Mouse (Mus musculus) hindbrain, embryonic 13.5 days (tissue): ENCODE results near the gene Irgm1. TPM values are rescaled to one million over a fixed set of nuclear protein-coding genes. Genes with fewer than 3 reads are reported as not detected.
"Not testable (repeated sequence)": the region's sequence is repeated elsewhere in the genome, so short reads cannot be mapped to it uniquely, and the experiment has no call there.

Source experiments
- ATAC-seq: fragments of 200-750 bp; cut with Nextera tagmentation; 2 replicates; pipeline ENCODE4 v1.8.0; 2017; ENCODE audit warnings: moderate TSS enrichment; ENCODE audit not compliant: low FRiP score
- H3K27ac ChIP-seq: fragments of 300-500 bp; sonication (generic); 2 replicates; pipeline ENCODE4 v1.5.1; 2015; ENCODE audit warnings: inconsistent platforms, mild to moderate bottlenecking, moderate library complexity
- H3K27me3 ChIP-seq: fragments of 300-500 bp; sonication (generic); 2 replicates; pipeline ENCODE4 v1.6.1; 2015; ENCODE audit warnings: mild to moderate bottlenecking, inconsistent platforms
- H3K36me3 ChIP-seq: fragments of 300-500 bp; sonication (generic); 2 replicates; pipeline ENCODE4 v1.6.1; 2015; ENCODE audit warnings: mild to moderate bottlenecking, inconsistent platforms
- H3K4me1 ChIP-seq: fragments of 300-500 bp; sonication (generic); replicated peaks from 2 replicates; pipeline ENCODE4 v1.6.1; 2015; ENCODE audit warnings: inconsistent platforms
- H3K4me2 ChIP-seq: fragments of 300-500 bp; sonication (generic); 2 replicates; pipeline ENCODE4 v1.6.1; 2015; ENCODE audit warnings: inconsistent platforms, mild to moderate bottlenecking, moderate library complexity
- H3K4me3 ChIP-seq: fragments of 300-500 bp; sonication (generic); 2 replicates; pipeline ENCODE4 v1.5.1; 2015; ENCODE audit warnings: mild to moderate bottlenecking, inconsistent platforms
- H3K9ac ChIP-seq: fragments of 300-500 bp; sonication (generic); 2 replicates; pipeline ENCODE4 v1.6.1; 2015; ENCODE audit warnings: mild to moderate bottlenecking, inconsistent platforms
- H3K9me3 ChIP-seq: fragments of 300-500 bp; sonication (generic); 2 replicates; pipeline ENCODE4 v1.6.1; 2016; ENCODE audit warnings: inconsistent platforms
- WGBS: fragments of 180-500 bp; shearing (Covaris S2); methylation state at CpG from one replicate; pipeline ENCODE4 v1.1.7; 2015; 5-methylcytosine and 5-hydroxymethylcytosine counted together
- polyA plus RNA-seq: library from polyadenylated mRNA; unstranded; fragments of >200 nt; fragmentation: Nextera tagmentation; extraction: Ambion mirVana; gene quantifications from 2 replicates; pipeline ENCODE4 v1.2.1, GENCODE M21; 2015

Gene Irgm1
- polyA plus RNA-seq, 1 experiment from 2014 or later: 2.7 TPM

GRCm38 (mm10) chr11:48851270-48851995 is 20.1 kb downstream of the Irgm1 start:
- H3K36me3 ChIP-seq: no peaks in the 10 kb centered on the region
- H3K4me2 ChIP-seq: no peak overlapping the region
- H3K4me3 ChIP-seq: no peak overlapping the region
- no peak overlapping the region for H3K9ac ChIP-seq
- no peak for ATAC-seq
- H3K9me3 ChIP-seq: no peaks in the 10 kb centered on the region
- H3K27ac ChIP-seq: no peak overlapping the region
- peaks cover 23% of the 10 kb centered on the region for H3K4me1 ChIP-seq
- 85% methylated on average over 4 of the region's 4 CpGs for WGBS
- H3K27me3 ChIP-seq: peaks cover 21% of the 10 kb centered on the region

DNA sequence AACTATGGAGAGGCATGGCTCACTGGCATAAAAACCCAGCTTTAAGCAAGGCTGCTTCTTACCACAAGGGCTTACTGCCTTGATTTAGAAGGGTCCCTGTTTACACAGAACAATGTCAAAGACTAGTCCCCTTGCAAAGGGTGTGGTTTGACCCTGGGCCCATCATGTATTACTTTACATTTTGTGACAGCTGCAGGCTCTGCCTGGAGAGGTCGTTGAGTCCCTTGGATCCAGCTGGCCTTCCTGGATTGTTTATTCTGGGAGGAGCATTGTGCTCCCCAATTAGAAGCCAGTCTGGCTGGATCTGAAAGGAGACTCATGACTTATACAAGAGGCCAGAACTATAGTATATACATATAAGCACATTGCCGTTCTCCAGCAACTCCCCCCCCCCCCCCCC is 21.2 kb downstream of the Irgm1 start:
- no peak for ATAC-seq
- whole genome bisulfite sequencing: 66% methylated on average over 2 of the region's 2 CpGs
- Histone ChIP-seq H3K36me3 (no peaks in the 10 kb centered on the region), H3K27ac (no peak overlapping the region), H3K9ac (no peak overlapping the region), H3K4me3 (no peak overlapping the region), H3K4me1 (peaks cover 20% of the 10 kb centered on the region), H3K9me3 (no peaks in the 10 kb centered on the region), H3K27me3 (peaks cover 25% of the 10 kb centered on the region), H3K4me2 (no peak overlapping the region)

DNA sequence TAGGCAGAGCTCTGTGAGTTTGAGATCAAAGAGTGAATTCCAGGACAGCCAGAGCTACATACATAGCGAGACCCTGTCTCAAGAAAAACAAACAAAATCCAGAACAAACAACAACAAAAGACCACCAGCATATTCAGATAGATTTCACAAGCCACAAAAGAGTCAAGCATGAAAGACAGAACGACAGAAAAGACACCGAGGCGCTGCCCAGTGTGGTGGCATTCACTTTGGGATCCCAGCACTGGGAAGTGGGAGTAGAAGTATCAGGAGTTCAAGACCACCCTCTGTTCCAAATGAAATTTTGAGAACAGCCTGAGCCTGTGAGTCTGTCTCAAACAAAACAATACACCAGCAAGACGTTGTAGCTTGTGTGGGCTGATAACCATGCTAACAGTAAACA is 24.6 kb downstream of the Irgm1 start:
- 65% methylated on average over 5 of the region's 5 CpGs for WGBS
- ATAC-seq: no peak

GRCm38 (mm10) chr11:48846362-48846761 is 25.1 kb downstream of the Irgm1 start:
- 69% methylated on average over 2 of the region's 2 CpGs for WGBS
- H3K27me3 ChIP-seq: peaks cover 26% of the 10 kb centered on the region
- H3K27ac ChIP-seq, ATAC-seq, H3K4me1 ChIP-seq, H3K4me2 ChIP-seq, H3K9me3 ChIP-seq, H3K9ac ChIP-seq, H3K36me3 ChIP-seq, H3K4me3 ChIP-seq: not testable (repeated sequence)

More for the DNA sequence above, 24.6 kb downstream of the Irgm1 start:
- H3K27me3 ChIP-seq: peaks cover 26% of the 10 kb centered on the region
- no peaks in the 10 kb centered on the region for H3K36me3 ChIP-seq
- H3K9me3 ChIP-seq: no peaks in the 10 kb centered on the region
- no peak overlapping the region for H3K27ac ChIP-seq
- no peak overlapping the region for H3K4me3 ChIP-seq
- H3K9ac ChIP-seq: no peak overlapping the region
- H3K4me1 ChIP-seq: no peaks in the 10 kb centered on the region
- no peak overlapping the region for H3K4me2 ChIP-seq

- H3K27ac ChIP-seq: no peak overlapping the region
- no peaks in the 10 kb centered on the region for H3K36me3 ChIP-seq
- H3K4me1 ChIP-seq: no peaks in the 10 kb centered on the region
- H3K27me3 ChIP-seq: peaks cover 28% of the 10 kb centered on the region
- no peak overlapping the region for H3K4me3 ChIP-seq
- WGBS: 45% methylated on average over 13 of the region's 13 CpGs
- ATAC-seq: no peak
- H3K4me2 ChIP-seq: no peak overlapping the region
- H3K9me3 ChIP-seq: no peaks in the 10 kb centered on the region
- H3K9ac ChIP-seq: no peak overlapping the region
These were observed 26.2 kb downstream of the Irgm1 start for GRCm38 (mm10) chr11:48845244-48845815.

GRCm38 (mm10) chr11:48844309-48844708 is 27.2 kb downstream of the Irgm1 start:
- Histone ChIP-seq H3K9me3 (no peaks in the 10 kb centered on the region), H3K4me1 (no peaks in the 10 kb centered on the region), H3K36me3 (no peaks in the 10 kb centered on the region), H3K9ac (no peak overlapping the region), H3K4me3 (no peak overlapping the region), H3K4me2 (no peak overlapping the region), H3K27ac (no peak overlapping the region), H3K27me3 (peaks cover 28% of the 10 kb centered on the region)
- ATAC-seq: no peak
- WGBS: 71% methylated on average over 6 of the region's 6 CpGs

DNA sequence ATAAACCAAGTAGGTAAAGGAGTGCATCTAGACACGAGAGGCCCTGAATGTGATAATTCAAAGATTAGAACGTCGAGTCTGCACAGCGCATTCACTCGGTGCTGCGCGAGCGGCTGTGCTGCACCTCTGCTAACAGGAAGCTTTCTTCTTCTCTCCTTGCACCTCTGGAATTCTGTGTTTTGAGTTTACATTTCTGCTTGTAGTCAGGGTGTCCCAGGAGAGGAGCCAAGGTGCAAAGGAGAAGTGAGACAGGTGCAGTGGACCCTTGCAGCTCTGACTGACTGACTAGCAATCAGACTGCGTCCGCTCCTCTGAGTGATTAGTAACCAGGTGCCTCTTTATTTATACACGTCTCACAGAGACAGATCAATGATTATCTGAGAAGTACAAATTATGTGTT is 28.3 kb downstream of the Irgm1 start:
- H3K4me2 ChIP-seq: no peak overlapping the region
- no peak overlapping the region for H3K9ac ChIP-seq
- ATAC-seq: no peak
- no peaks in the 10 kb centered on the region for H3K9me3 ChIP-seq
- peaks cover 6% of the 10 kb centered on the region; the same call in 1 of the 2 replicates for H3K4me1 ChIP-seq
- H3K27me3 ChIP-seq: peaks cover 23% of the 10 kb centered on the region
- no peaks in the 10 kb centered on the region for H3K36me3 ChIP-seq
- no peak overlapping the region for H3K27ac ChIP-seq
- WGBS: 85% methylated on average over 11 of the region's 11 CpGs
- H3K4me3 ChIP-seq: no peak overlapping the region

- peaks cover 23% of the 10 kb centered on the region for H3K27me3 ChIP-seq
- ATAC-seq: no peak
- no peak overlapping the region for H3K27ac ChIP-seq
- H3K9ac ChIP-seq: no peak overlapping the region
- H3K36me3 ChIP-seq: no peaks in the 10 kb centered on the region
- no peaks in the 10 kb centered on the region for H3K9me3 ChIP-seq
- no peak overlapping the region for H3K4me3 ChIP-seq
- WGBS: 86% methylated on average over 4 of the region's 4 CpGs
- H3K4me2 ChIP-seq: no peak overlapping the region
- peaks cover 8% of the 10 kb centered on the region; the same call in 1 of the 2 replicates for H3K4me1 ChIP-seq
These were observed 29.1 kb downstream of the Irgm1 start for GRCm38 (mm10) chr11:48842378-48842792.

- Histone ChIP-seq H3K27ac (no peak overlapping the region), H3K4me3 (no peak overlapping the region), H3K36me3 (no peaks in the 10 kb centered on the region), H3K4me2 (no peak overlapping the region), H3K27me3 (peaks cover 29% of the 10 kb centered on the region), H3K4me1 (peaks cover 12% of the 10 kb centered on the region; the same call in 1 of the 2 replicates), H3K9ac (no peak overlapping the region), H3K9me3 (no peaks in the 10 kb centered on the region)
- ATAC-seq: no peak
- WGBS: 92% methylated on average over 5 of the region's 5 CpGs
These were observed 30.3 kb downstream of the Irgm1 start for GRCm38 (mm10) chr11:48841213-48841612.

DNA sequence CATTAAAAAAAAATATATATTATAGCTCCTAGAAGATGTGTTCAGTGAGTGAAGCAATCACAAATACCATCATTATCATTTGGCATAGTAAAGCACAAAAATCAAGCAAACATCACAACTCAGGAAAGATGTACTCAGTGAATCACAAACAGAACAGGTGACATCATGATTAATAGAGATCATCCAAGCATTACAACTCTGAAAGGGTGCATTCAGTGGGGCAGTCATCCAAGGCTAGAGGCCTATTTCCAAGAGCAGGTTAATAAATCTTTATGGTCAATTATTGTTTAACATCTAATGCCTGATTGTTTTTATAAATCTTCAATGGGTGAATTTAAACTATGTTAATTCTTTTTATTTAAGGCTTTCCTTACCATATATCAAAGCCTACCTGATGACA is 30.7 kb downstream of the Irgm1 start:
- Histone ChIP-seq H3K4me1 (peaks cover 12% of the 10 kb centered on the region; the same call in 1 of the 2 replicates), H3K27me3 (peaks cover 32% of the 10 kb centered on the region), H3K9me3 (no peaks in the 10 kb centered on the region), H3K4me3 (no peak overlapping the region), H3K9ac (no peak overlapping the region), H3K4me2 (no peak overlapping the region), H3K27ac (no peak overlapping the region), H3K36me3 (no peaks in the 10 kb centered on the region)
- ATAC-seq: no peak

- Histone ChIP-seq H3K27me3 (peaks cover 33% of the 10 kb centered on the region), H3K27ac (no peak overlapping the region), H3K9me3 (no peaks in the 10 kb centered on the region), H3K4me3 (peak overlapping the region; percentile 86), H3K36me3 (no peaks in the 10 kb centered on the region), H3K4me2 (peak overlapping the region; percentile 85), H3K9ac (peak overlapping the region; percentile 85; the same call in 1 of the 2 replicates), H3K4me1 (peaks cover 12% of the 10 kb centered on the region; the same call in 1 of the 2 replicates)
- no peak for ATAC-seq
- 74% methylated on average over 10 of the region's 10 CpGs for WGBS
These were observed 32.4 kb downstream of the Irgm1 start for GRCm38 (mm10) chr11:48838879-48839680.

DNA sequence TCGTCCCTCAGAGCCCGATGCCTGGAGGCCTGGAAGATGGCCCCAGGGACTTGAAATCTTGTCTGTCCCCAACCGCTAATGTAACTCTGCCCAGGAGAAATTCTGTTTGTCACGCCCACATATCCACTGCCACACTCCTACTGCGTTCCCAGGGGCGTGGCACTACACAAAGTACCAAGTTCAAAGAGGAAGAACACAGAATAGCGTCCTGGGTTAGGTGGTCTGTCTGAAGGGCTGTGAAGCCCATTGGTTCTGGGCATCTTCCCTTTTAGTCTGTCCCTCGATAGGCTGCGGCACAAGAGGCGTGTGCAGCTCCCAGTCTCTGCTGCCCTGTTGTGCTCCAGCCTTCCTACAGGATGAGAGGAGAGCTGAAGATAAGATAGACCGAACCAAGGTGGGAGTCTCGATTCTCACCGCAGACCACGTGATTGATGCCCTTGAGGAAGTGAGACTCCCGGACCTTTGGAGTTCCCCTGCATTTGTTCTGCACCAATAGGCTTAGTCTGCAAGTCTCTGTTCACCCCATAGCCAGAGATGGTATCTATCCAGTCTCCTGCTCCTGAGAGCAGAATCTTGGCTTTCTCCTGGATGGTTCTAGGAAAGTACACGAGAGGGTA is 33.2 kb downstream of the Irgm1 start:
- H3K4me2 ChIP-seq: peak overlapping the region; percentile 85
- WGBS: 2% methylated on average over 16 of the region's 16 CpGs
- H3K27ac ChIP-seq: 0 out of 2 replicates have a peak overlapping the region, but pooled peaks have one; percentile 78
- H3K4me3 ChIP-seq: peak overlapping the region; percentile 86
- H3K36me3 ChIP-seq: no peaks in the 10 kb centered on the region
- 0 out of 2 replicates have a peak, but pooled peaks have one; percentile 7 for ATAC-seq
- peak overlapping the region; percentile 85 for H3K9ac ChIP-seq
- peaks cover 12% of the 10 kb centered on the region; the same call in 1 of the 2 replicates for H3K4me1 ChIP-seq
- peaks cover 33% of the 10 kb centered on the region for H3K27me3 ChIP-seq
- H3K9me3 ChIP-seq: no peaks in the 10 kb centered on the region
